Mouse (Mus musculus): ENCODE results near the gene 1600014C10Rik.

GRCm38 (mm10) chr7:38237140-38237539 lies 54.1 kb downstream of the 1600014C10Rik start:
- TF ChIP-seq HCFC1 (IDR thresholded peaks at IDR 0.05; ENCODE audit: borderline replicate concordance, insufficient read depth, low read length) (no peak), ZC3H11A (IDR thresholded peaks at IDR 0.05; ENCODE audit: borderline replicate concordance, low read depth, low read length) (no peak), CHD2 (IDR thresholded peaks at IDR 0.05; ENCODE audit: low read depth, low read length) (no peak)

All from ES-E14 (cell line).